Mouse (Mus musculus) lung, postnatal 0 days (tissue): ENCODE measurements at regions not wholly inside any gene's neighbourhood (a gene's known extent, or its start where the extent isn't known, plus 50 kb on each side); places are given as distances from the start of the nearest gene placed in this dataset.

ENCODE experiments used
- ATAC-seq: fragments of 200-750 bp; cut with Nextera tagmentation; 2 replicates; pipeline ENCODE4 v1.8.0; 2017; ENCODE audit warnings: moderate library complexity
- DNase-seq: peaks from one replicate; pipeline ENCODE4 v3.0.0-alpha.2; 2016; ENCODE audit warnings: low spot score
- H3K27ac ChIP-seq: fragments of 300-500 bp; sonication (generic); 2 replicates; pipeline ENCODE4 v1.5.1; 2014; ENCODE audit warnings: antibody characterized with exemption, mild to moderate bottlenecking, low read length, mixed read lengths
- H3K27me3 ChIP-seq: fragments of 300-500 bp; sonication (generic); replicated peaks from 2 replicates; pipeline ENCODE4 v1.6.1; 2014; ENCODE audit warnings: low read length, mixed read lengths; ENCODE audit not compliant: insufficient read depth
- H3K36me3 ChIP-seq: fragments of 300-500 bp; sonication (generic); 2 replicates; pipeline ENCODE4 v1.6.1; 2014; ENCODE audit warnings: low read length, mixed read lengths; ENCODE audit not compliant: insufficient read depth
- H3K4me1 ChIP-seq: fragments of 300-500 bp; sonication (generic); 2 replicates; pipeline ENCODE4 v1.6.1; 2014; ENCODE audit warnings: antibody characterized with exemption, low read depth, low read length, mixed read lengths; ENCODE audit not compliant: insufficient read depth
- H3K4me2 ChIP-seq: fragments of 300-500 bp; sonication (generic); replicated peaks from 2 replicates; pipeline ENCODE4 v1.6.1; 2014; ENCODE audit warnings: low read depth, mild to moderate bottlenecking, low read length, moderate library complexity, mixed read lengths
- H3K4me3 ChIP-seq: fragments of 300-500 bp; sonication (generic); 2 replicates; pipeline ENCODE4 v1.5.1; 2014; ENCODE audit warnings: low read depth, low read length
- H3K9ac ChIP-seq: fragments of 300-500 bp; sonication (generic); replicated peaks from 2 replicates; pipeline ENCODE4 v1.6.1; 2014; ENCODE audit warnings: low read depth, mild to moderate bottlenecking
- H3K9me3 ChIP-seq: fragments of 300-500 bp; sonication (generic); 2 replicates; pipeline ENCODE4 v1.6.1; 2016; ENCODE audit warnings: low read length, mixed read lengths
- CTCF ChIP-seq: IDR thresholded peaks from 2 replicates; pipeline ENCODE4 v1.5.1; 2016; ENCODE audit warnings: antibody characterized with exemption, mild to moderate bottlenecking
- EP300 ChIP-seq: IDR thresholded peaks from 2 replicates; pipeline ENCODE4 v1.6.1; 2016; ENCODE audit warnings: antibody characterized with exemption, mild to moderate bottlenecking, control low read depth
- WGBS: fragments of 180-500 bp; shearing (Covaris S2); extraction: QIAGEN DNeasy Blood & Tissue Kit; methylation state at CpG from one replicate; pipeline ENCODE4 v1.1.7; 2014; 5-methylcytosine and 5-hydroxymethylcytosine counted together

DNA sequence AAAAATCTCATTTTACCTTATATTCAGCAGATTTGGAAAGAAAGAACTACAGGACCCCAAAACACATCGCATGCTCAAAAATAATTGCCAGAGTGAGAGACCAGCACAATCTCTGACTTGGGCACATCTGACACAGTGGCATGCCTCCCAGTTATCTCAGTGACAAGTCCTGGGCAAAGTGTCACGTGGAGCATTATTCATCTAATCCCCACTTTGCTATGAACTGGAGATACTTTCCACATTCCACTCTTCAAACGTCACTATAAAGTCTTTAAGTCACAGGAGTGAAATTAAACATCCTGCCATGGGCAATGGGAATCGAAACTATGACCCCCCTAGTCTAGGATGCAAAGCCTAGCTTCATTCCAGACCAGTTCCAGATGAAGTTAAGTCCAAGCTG lies 93.5 kb upstream of the Ssbp2 start:
- Histone ChIP-seq H3K4me3 (no peak overlapping the region), H3K27ac (no peak overlapping the region), H3K9ac (no peak overlapping the region), H3K36me3 (no peaks in the 10 kb centered on the region), H3K4me2 (no peak overlapping the region), H3K4me1 (peaks cover 8% of the 10 kb centered on the region; the same call in 1 of the 2 replicates), H3K9me3 (no peaks in the 10 kb centered on the region), H3K27me3 (no peaks in the 10 kb centered on the region)
- ATAC-seq (no peak), DNase-seq (no peak)
- 41% methylated on average over 4 of the region's 4 CpGs for WGBS
- no peak for TF ChIP-seq EP300
- no peak for TF ChIP-seq CTCF

DNA sequence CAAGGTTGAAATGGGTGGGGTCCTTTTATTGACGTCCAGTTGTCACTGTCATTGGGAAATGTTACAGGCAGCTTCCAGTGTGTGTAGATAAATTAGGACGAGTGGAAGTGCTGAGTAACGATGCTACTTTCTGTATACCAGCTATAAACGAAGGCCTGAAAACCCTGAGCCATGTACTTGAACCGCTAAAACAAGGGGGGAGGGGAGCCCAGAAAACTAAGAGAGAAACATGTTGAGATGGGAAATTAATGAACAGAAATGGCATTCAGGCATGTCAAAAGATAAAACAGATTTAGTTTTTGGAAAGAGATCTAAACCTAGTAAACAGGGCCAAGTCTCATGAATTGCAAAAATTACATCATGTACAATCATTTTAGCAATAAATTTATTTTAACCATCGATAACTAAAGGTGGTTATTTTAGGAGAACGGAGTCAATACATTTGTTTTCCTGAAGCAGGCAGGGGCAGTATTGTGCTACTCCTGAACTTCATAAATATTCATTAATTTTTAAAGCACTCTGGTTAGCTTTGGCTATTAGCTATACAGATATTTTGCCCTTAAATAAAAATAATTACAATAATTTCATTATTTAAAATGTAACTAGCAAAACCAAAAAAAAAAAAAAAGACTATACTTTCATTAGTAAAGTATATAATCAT lies 92.1 kb upstream of the Ssbp2 start:
- Histone ChIP-seq H3K4me3 (no peak overlapping the region), H3K9ac (no peak overlapping the region), H3K4me2 (no peak overlapping the region), H3K9me3 (no peaks in the 10 kb centered on the region), H3K36me3 (no peaks in the 10 kb centered on the region), H3K27ac (no peak overlapping the region), H3K27me3 (no peaks in the 10 kb centered on the region), H3K4me1 (peaks cover 16% of the 10 kb centered on the region; the same call in 1 of the 2 replicates)
- DNase-seq (no peak), ATAC-seq (no peak)
- no peak for TF ChIP-seq EP300
- TF ChIP-seq CTCF: 0 out of 2 replicates have a peak, but pooled peaks have one; percentile 9
- WGBS: 51% methylated on average over 7 of the region's 7 CpGs

DNA sequence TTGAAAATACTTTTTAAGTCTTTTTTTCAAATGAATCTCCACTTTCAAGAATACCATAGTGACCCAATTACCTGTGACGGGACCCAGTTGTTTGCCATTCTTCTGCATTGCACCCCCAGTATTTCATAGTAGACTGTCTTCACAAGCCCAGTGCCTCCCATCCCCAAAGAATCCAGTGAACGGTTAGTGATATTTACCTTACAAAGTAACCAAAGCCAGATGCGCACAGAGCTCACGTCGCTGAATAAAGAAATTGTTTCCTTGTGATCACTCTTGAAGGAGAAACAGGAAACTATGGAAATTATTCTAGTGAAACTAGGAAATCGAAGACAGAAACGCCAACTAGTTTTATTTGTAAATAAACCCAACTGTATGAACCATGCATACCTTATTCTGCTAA lies 91.4 kb upstream of the Ssbp2 start:
- no peak overlapping the region for H3K9ac ChIP-seq
- H3K27me3 ChIP-seq: no peaks in the 10 kb centered on the region
- TF ChIP-seq CTCF: no peak
- no peak for TF ChIP-seq EP300
- H3K4me2 ChIP-seq: no peak overlapping the region
- no peak overlapping the region for H3K27ac ChIP-seq
- no peaks in the 10 kb centered on the region for H3K9me3 ChIP-seq
- DNase-seq (no peak), ATAC-seq (no peak)
- H3K36me3 ChIP-seq: no peaks in the 10 kb centered on the region
- H3K4me1 ChIP-seq: peaks cover 16% of the 10 kb centered on the region; the same call in 1 of the 2 replicates
- no peak overlapping the region for H3K4me3 ChIP-seq
- WGBS: 64% methylated on average over 7 of the region's 7 CpGs

DNA sequence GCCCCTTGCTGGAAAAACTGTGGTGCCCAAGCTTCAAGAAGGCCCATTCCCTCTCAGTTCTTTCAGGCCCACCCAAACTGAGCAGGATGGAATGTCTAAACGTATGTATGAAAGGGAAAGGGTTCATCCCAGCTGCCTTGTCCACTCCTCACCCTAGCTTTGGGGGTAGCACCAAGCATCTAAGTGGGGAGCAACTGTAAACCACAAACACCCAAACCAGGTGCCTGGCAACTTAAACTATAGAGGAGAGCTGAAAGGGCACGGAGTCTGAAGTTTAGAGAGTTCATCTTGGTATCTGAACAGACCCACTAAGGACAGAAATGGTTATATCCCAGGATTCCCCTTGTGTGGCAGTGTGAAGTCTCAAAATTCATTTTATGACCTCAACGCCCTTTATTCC lies 90.1 kb upstream of the Ssbp2 start:
- DNase-seq (no peak), ATAC-seq (no peak)
- Histone ChIP-seq H3K9ac (no peak overlapping the region), H3K36me3 (no peaks in the 10 kb centered on the region), H3K9me3 (no peaks in the 10 kb centered on the region), H3K4me3 (no peak overlapping the region), H3K27ac (peak overlapping the region; percentile 98), H3K4me1 (peaks cover 16% of the 10 kb centered on the region; the same call in 1 of the 2 replicates), H3K27me3 (no peaks in the 10 kb centered on the region), H3K4me2 (peak overlapping the region; percentile 85)
- no peak for TF ChIP-seq EP300
- TF ChIP-seq CTCF: no peak
- WGBS: 42% methylated on average over 3 of the region's 3 CpGs

DNA sequence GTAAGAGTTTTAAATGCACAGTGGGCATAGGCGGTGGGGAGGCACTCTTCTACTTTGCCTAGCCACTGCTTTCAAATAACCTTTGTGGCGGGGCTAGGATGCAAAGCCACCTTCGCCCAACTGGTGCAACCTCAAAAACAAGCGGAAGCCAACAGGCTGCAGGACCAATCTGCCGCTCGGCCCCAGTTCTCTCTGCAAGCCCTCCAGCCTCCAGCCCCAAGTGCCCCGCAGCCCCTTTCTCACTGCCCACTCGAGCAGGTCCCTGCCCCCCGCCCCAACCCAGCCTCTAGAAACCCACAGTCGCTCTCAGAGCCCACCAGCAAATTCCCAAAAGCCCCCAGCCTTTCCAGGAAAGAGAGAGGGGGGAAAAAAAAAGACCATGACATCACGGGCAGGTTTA lies 89.6 kb upstream of the Ssbp2 start:
- Histone ChIP-seq H3K9me3 (no peaks in the 10 kb centered on the region), H3K9ac (peak overlapping the region; percentile 65), H3K4me3 (peak overlapping the region; percentile 47), H3K36me3 (no peaks in the 10 kb centered on the region), H3K4me1 (peaks cover 16% of the 10 kb centered on the region; the same call in 1 of the 2 replicates), H3K27me3 (no peaks in the 10 kb centered on the region), H3K27ac (peak overlapping the region; percentile 98), H3K4me2 (peak overlapping the region; percentile 85)
- WGBS: 2% methylated on average over 11 of the region's 11 CpGs
- ATAC-seq: peak; percentile 32
- peak; percentile 28 for DNase-seq
- TF ChIP-seq EP300: no peak
- no peak for TF ChIP-seq CTCF

DNA sequence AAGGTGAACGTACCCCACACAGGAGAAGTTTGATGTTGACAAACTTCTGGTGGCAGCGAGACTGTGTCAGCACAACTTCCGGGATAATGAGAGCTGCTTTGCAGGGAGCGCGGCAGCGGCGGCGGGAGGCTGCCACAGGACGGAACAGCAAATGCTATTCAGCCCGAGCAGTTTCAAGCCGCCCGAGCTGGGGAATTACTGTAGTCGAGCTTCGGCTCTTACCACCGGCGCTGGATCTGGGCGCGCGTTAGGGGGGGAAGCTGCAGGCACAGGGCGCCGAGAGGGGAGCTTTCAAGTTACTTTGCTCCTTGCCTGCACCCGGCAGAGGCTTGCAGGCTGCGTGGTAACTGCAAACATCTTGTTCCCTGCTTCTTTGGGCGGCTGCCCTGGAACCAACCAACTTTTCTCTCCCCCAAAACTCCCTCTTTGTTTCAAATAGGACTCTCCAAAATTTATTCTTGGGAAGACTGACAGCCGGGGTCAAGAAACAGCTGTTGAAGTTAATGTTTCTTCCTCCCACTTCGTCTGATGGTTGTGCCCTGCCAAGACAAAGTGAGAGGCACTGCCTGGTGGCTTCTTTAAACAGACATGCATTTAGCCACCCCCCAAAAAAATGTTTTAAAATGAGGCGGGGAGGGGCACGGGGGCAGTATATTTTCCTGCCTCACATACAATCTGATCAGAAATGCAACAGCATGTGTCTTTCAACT lies 89.0 kb upstream of the Ssbp2 start:
- Histone ChIP-seq H3K4me3 (peak overlapping the region; percentile 47), H3K27ac (peak overlapping the region; percentile 98), H3K27me3 (no peaks in the 10 kb centered on the region), H3K4me2 (peak overlapping the region; percentile 85), H3K9ac (peak overlapping the region; percentile 65), H3K36me3 (no peaks in the 10 kb centered on the region), H3K4me1 (peaks cover 16% of the 10 kb centered on the region; the same call in 1 of the 2 replicates), H3K9me3 (no peaks in the 10 kb centered on the region)
- peak; percentile 98 for DNase-seq
- TF ChIP-seq EP300: peak; percentile 87
- TF ChIP-seq CTCF: 0 out of 2 replicates have a peak, but pooled peaks have one; percentile 0
- under 1% methylated on average over 28 of the region's 28 CpGs for WGBS
- peak; percentile 95 for ATAC-seq
